Mouse (Mus musculus): ENCODE measurements around the gene Kcnk6. TPM values are rescaled to one million over a fixed set of nuclear protein-coding genes. Genes with fewer than 3 reads are reported as not detected.

The Kcnk6 gene
- polyA plus RNA-seq, 1 experiment: 39.1 TPM

DNA sequence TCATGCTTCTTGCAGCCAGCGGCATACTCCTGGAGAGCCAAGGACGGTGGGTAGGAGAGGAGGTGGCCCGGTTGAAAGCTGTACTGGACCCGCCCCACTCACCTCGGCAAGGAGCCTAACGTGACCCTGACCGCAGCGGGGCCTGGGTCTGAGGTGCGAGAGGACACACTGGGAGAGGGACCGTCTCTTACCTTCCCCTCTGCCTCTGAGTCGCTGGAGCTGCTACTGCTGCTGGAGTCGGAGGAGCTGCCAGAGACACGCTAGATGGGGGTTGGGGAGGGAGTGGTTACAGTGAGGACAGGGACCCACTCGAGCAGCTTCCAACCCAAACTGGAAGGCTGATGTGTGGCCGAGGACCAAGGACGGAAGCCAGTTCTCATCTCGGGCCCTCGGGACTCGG, 15.4 kb upstream of the Kcnk6 start:
- TF ChIP-seq POLR2A (IDR thresholded peaks at IDR 0.05; ENCODE audit: borderline replicate concordance, low read depth, low read length) (no peak), CTCF (IDR thresholded peaks at IDR 0.05; ENCODE audit: low read depth, low read length) (no peak)
- Histone ChIP-seq H3K27ac (ENCODE audit: insufficient read depth, low read depth, low read length) (no peak overlapping the region), H3K4me1 (ENCODE audit: control insufficient read depth, insufficient read depth, low read length) (no peaks in the 10 kb centered on the region), H3K4me3 (ENCODE audit: insufficient read depth, low read length) (no peak overlapping the region)

DNA sequence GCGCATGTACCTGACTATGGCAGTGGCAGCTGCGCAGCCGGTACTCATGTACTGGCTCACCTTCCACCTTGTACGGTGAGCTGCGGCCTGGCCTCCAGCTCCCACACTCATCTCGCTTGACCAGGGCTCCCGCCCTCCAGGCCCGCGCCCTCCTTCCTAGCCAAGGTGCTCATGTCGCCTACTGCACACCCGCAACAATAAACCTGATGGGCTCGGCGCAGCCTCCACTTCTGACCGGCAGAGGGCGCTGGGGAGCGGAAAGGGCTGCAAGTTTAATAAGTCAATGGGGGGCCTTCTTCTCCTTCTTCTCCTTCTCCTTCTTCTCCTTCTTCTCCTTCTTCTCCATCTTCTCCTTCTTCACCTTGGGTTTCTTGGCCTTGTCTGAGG, 15.0 kb upstream of the Kcnk6 start:
- no peak overlapping the region for H3K4me3 ChIP-seq (ENCODE audit: insufficient read depth, low read length)
- no peak overlapping the region for H3K27ac ChIP-seq (ENCODE audit: insufficient read depth, low read depth, low read length)
- no peak for TF ChIP-seq POLR2A (IDR thresholded peaks at IDR 0.05; ENCODE audit: borderline replicate concordance, low read depth, low read length)
- peak; percentile 95 for TF ChIP-seq CTCF (IDR thresholded peaks at IDR 0.05; ENCODE audit: low read depth, low read length)
- H3K4me1 ChIP-seq (ENCODE audit: control insufficient read depth, insufficient read depth, low read length): no peaks in the 10 kb centered on the region

DNA sequence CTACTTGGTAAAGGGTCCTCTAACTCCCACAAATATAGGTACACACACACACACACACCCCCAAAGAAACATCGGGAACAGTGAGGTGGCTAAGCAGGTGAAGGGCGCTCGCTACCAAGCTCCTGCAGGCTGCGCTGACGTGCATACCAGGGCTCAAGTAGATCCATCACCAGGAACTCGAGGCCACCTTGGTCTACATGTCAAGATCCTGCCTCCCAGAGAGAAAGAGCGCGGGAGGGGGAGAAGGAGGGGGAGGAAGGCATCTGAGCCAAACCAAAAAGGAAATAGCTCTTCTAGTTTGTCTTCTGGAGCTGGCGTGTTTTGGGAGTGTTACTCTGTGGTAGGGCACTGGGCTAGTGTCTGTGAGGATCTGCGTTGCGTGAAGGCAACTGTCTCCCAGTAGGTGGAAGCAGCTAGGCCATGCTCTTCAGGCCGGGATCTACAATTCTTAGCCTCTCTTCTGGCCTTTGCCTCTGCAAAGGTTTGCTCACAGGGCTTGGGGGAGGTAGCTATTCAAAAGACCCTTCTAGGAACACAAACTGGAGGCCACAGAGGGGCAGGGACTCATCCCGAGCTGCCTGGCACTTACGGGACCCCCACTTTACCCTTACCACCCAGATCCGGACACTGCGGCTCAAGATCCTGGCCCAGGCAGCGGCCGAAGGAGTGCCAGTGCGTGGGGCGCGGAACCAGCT, 14.5 kb upstream of the Kcnk6 start:
- no peak for TF ChIP-seq CTCF (IDR thresholded peaks at IDR 0.05; ENCODE audit: low read depth, low read length)
- no peak for TF ChIP-seq POLR2A (IDR thresholded peaks at IDR 0.05; ENCODE audit: borderline replicate concordance, low read depth, low read length)
- no peak overlapping the region for H3K4me3 ChIP-seq (ENCODE audit: insufficient read depth, low read length)
- H3K27ac ChIP-seq (ENCODE audit: insufficient read depth, low read depth, low read length): no peak overlapping the region
- H3K4me1 ChIP-seq (ENCODE audit: control insufficient read depth, insufficient read depth, low read length): no peaks in the 10 kb centered on the region

DNA sequence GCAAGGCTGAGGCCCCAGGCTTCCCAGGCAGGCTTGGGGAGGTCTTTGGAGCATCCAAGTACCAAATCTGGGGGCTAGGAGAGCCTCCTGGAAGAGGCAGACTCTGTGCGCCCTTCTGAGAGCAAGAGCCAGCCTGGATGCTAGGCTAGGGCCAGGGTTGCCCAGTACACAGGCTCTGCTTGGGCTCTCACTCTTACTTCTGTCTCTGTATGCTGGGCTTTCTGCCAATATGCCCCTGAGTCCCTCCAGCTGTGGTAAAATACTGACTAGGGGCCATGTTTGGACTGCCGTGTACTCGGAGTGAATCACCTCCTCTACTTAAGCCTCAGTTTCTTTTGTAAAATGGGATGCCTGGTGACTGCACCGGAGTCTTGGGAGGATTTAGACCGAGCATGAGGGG, 13.7 kb upstream of the Kcnk6 start:
- H3K27ac ChIP-seq (ENCODE audit: insufficient read depth, low read depth, low read length): no peak overlapping the region
- no peak for TF ChIP-seq CTCF (IDR thresholded peaks at IDR 0.05; ENCODE audit: low read depth, low read length)
- TF ChIP-seq POLR2A (IDR thresholded peaks at IDR 0.05; ENCODE audit: borderline replicate concordance, low read depth, low read length): no peak
- H3K4me3 ChIP-seq (ENCODE audit: insufficient read depth, low read length): no peak overlapping the region
- no peaks in the 10 kb centered on the region for H3K4me1 ChIP-seq (ENCODE audit: control insufficient read depth, insufficient read depth, low read length)

DNA sequence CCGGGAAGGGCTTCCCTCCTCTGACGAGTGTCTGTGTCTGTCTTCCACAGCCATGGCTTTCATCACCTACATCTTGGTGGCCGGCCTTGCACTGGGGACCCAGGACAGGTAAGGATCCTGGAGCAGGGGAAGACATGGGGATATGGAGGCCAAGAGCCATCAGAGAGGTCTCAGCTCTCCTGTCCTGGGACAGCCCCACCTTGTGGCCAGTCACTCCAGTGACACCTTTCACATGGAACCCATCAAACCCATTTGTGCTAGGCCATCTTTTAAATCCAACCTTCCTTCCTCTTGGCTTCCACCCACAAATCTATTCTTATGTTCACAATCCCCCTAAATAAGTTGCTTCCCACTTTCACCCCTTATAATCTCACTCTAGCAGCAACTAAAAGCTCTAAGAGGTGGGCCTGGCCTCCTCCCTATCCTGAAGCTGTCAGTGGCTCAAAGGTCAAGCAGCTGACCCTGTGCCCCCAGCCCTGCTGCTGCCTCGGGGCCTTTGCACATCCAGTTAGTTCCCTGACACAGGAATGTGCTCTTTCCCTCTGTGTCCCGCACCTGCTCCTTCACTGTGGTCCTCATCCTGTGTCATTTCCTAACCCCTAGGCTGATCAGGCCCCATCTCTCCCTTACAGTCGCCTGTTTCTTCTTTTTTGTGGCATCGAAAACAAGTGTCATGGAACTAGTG, 12.6 kb upstream of the Kcnk6 start:
- H3K27ac ChIP-seq (ENCODE audit: insufficient read depth, low read depth, low read length): no peak overlapping the region
- TF ChIP-seq POLR2A (IDR thresholded peaks at IDR 0.05; ENCODE audit: borderline replicate concordance, low read depth, low read length): no peak
- TF ChIP-seq CTCF (IDR thresholded peaks at IDR 0.05; ENCODE audit: low read depth, low read length): no peak
- H3K4me1 ChIP-seq (ENCODE audit: control insufficient read depth, insufficient read depth, low read length): no peaks in the 10 kb centered on the region
- no peak overlapping the region for H3K4me3 ChIP-seq (ENCODE audit: insufficient read depth, low read length)

DNA sequence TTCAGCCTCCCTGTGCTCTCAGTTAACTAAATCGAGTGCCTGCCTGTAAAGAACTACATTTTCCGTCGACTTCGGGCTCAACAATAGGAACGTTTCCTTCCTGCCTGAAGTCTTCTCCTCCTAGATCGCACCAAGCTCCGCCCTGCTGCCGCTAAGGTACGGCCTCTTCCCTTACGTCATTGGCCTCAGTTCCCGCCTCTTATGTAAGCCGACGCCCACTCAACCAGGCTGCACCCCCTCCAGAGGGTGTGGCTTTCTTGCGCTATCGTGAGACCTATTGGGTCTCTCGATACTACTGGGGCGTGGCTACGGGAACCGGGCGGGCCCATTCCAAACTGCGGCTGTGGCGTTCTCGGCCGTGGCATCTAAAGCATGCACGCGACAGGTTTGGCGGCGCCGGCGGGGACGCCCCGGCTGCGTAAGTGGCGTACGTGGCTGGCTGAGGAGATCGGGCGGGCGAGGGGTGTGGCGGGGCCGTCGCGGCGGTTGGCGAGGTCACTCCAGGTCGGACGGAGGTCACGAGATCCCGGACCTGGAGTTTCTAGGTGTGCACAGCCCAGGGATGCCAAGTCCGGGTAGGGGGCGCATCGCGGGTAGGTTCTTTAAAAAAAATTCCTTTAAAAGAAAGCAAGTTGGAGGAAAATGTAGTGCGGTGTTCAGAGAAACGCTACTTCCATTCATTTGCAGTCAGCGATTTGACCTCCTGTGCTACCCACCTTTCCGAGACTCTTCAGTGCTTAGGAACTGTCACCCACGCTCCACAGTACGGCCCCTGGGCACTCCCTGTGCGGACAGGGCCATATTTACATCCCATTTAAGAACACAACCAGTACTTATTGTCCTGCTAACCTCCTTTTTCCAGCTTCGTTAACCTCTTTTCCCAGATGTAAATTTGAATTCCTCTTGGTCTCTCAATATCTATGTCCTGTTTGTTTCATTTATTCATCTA, 6.0 kb upstream of the Kcnk6 start, which contains the start of gene Yif1b:
Gene Yif1b (plus strand): TSS at position 311 of the 949 bp plus-strand sequence.
- no peak for TF ChIP-seq POLR2A (IDR thresholded peaks at IDR 0.05; ENCODE audit: borderline replicate concordance, low read depth, low read length)
- TF ChIP-seq CTCF (IDR thresholded peaks at IDR 0.05; ENCODE audit: low read depth, low read length): no peak
- peak within 1 kb of the TSS; percentile 85 for H3K27ac ChIP-seq (ENCODE audit: insufficient read depth, low read depth, low read length)
- peaks cover 21% of the 10 kb centered on the region for H3K4me1 ChIP-seq (ENCODE audit: control insufficient read depth, insufficient read depth, low read length)
- H3K4me3 ChIP-seq (ENCODE audit: insufficient read depth, low read length): peak within 1 kb of the TSS; percentile 61

DNA sequence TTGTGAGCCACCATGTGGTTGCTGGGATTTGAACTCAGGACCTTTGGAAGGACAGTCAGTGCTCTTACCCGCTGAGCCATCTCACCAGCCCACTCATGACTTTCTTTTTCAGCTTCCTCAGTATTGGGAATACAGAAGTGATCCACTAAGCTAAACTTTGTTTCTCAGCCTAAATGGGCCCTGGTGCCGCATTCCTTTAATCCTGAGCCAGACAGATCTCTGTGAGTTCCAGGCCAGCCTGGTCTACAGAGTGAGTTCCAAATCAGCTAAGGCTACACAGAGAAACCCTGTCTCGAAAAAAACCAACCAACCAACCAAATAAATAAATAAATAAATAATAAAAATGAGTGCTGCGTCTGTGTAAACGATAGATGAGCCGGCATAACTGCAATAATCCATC, 5.3 kb upstream of the Kcnk6 start:
- TF ChIP-seq POLR2A (IDR thresholded peaks at IDR 0.05; ENCODE audit: borderline replicate concordance, low read depth, low read length): 0 out of 2 replicates have a peak, but pooled peaks have one; percentile 3
- peak overlapping the region; percentile 35 for H3K4me3 ChIP-seq (ENCODE audit: insufficient read depth, low read length)
- peak overlapping the region; percentile 85 for H3K27ac ChIP-seq (ENCODE audit: insufficient read depth, low read depth, low read length)
- H3K4me1 ChIP-seq (ENCODE audit: control insufficient read depth, insufficient read depth, low read length): peaks cover 25% of the 10 kb centered on the region

DNA sequence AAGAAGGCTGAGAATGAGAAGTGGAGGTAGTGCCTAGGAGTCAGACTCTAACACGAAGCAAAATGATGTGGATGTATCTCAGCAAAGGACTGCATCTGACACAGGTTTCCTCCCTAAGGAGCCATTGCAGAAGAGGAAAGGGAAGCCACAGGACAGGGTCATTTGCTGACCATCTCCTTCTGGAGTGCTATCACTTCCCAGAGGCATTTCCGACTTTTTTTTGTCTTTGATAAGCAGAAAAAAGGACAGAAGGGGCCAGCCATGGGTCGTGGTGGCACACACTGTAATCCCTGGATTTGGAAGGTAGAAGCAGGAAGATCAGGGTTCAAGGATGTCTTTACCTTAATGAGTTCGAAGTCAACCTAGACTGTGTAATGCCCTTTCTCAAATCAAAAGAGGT, 4.3 kb upstream of the Kcnk6 start:
- no peak overlapping the region for H3K27ac ChIP-seq (ENCODE audit: insufficient read depth, low read depth, low read length)
- H3K4me1 ChIP-seq (ENCODE audit: control insufficient read depth, insufficient read depth, low read length): peaks cover 25% of the 10 kb centered on the region
- no peak overlapping the region for H3K4me3 ChIP-seq (ENCODE audit: insufficient read depth, low read length)
- TF ChIP-seq POLR2A (IDR thresholded peaks at IDR 0.05; ENCODE audit: borderline replicate concordance, low read depth, low read length) (no peak), CTCF (IDR thresholded peaks at IDR 0.05; ENCODE audit: low read depth, low read length) (no peak)

DNA sequence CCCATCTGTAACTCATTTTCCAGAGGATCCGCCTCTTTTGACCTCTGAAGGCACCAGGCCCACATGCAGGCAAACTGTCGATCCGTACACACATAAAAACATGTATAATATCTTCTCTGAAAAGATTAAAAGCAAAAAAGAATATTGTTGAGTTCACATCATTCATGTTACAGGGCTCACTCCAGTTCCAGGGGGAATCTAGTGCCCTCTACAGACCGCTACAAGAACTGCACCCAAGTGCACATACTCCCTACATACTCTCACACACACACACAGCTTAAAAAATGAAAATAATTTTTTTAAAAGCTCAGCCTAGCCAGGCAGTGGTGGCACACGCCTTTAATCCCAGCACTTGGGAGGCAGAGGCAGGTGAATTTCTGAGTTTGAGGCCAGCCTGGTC, 2.3 kb upstream of the Kcnk6 start:
- Histone ChIP-seq H3K4me3 (ENCODE audit: insufficient read depth, low read length) (no peak overlapping the region), H3K27ac (ENCODE audit: insufficient read depth, low read depth, low read length) (no peak overlapping the region), H3K4me1 (ENCODE audit: control insufficient read depth, insufficient read depth, low read length) (peaks cover 36% of the 10 kb centered on the region)
- TF ChIP-seq POLR2A (IDR thresholded peaks at IDR 0.05; ENCODE audit: borderline replicate concordance, low read depth, low read length) (no peak), CTCF (IDR thresholded peaks at IDR 0.05; ENCODE audit: low read depth, low read length) (no peak)
